In genomic region chr19:3667979-3668378, GRCm38 (mm10) we compare ENCODE assay signal across 10 mouse cellular contexts. TPM values are rescaled to one million over a fixed set of nuclear protein-coding genes. Genes with fewer than 3 reads are reported as not detected.
A peak's percentile ranks its signal among the peaks of the same experiment; 100 is the strongest.
DNase-seq lines count a peak whose midpoint lies in the region; ATAC-seq and TF ChIP-seq lines count a peak whose summit lies in the region.
"Had no signal": no experiment of that assay in that cellular context is flagged by ENCODE, and none has a peak within 500 bp of the region (broad histone marks: within the 10 kb centered on the region; RNA-seq: fewer than 3 reads in every experiment).

No protein-coding gene starts in this region.

- no peaks in the 10 kb centered on the region for H3K9me3 ChIP-seq in intestine, postnatal 0 days (ENCODE audit: control insufficient read depth)
- no peaks in the 10 kb centered on the region for H3K9me3 ChIP-seq in intestine, embryonic 16.5 days (ENCODE audit: control insufficient read depth, low read length)
- H3K9me3 ChIP-seq in forebrain, embryonic 10.5 days: peaks cover 11% of the 10 kb centered on the region
- H3K9me3 ChIP-seq: forebrain, embryonic 15.5 days; liver, embryonic 15.5 days had no signal

- H3K4me3 ChIP-seq in intestine, postnatal 0 days (ENCODE audit: low read depth, low read length): no peak overlapping the region
- H3K4me3 ChIP-seq in intestine, embryonic 16.5 days (ENCODE audit: low read length): no peak overlapping the region
- H3K4me3 ChIP-seq in thymus, adult 2 months (ENCODE audit: control insufficient read depth, insufficient read depth, low read length): peak overlapping the region; percentile 38
- H3K4me3 ChIP-seq in forebrain, embryonic 10.5 days: no peak overlapping the region
- H3K4me3 ChIP-seq: forebrain, embryonic 15.5 days; liver, embryonic 15.5 days had no signal

- WGBS in intestine, postnatal 0 days: 69% methylated on average over 11 of the region's 11 CpGs
- WGBS in intestine, embryonic 16.5 days: 70% methylated on average over 11 of the region's 11 CpGs
- WGBS in thymus, adult 2 months: 35% methylated on average over 11 of the region's 11 CpGs
- 83% methylated on average over 11 of the region's 11 CpGs for whole genome bisulfite sequencing in forebrain, embryonic 10.5 days

- 0 out of 2 replicates have a peak overlapping the region, but pooled peaks have one; percentile 3 for H3K27ac ChIP-seq in intestine, postnatal 0 days (ENCODE audit: low read depth, low read length)
- H3K27ac ChIP-seq in intestine, embryonic 16.5 days (ENCODE audit: low read length): no peak overlapping the region
- peak overlapping the region; percentile 45 for H3K27ac ChIP-seq in thymus, adult 2 months (ENCODE audit: control insufficient read depth, insufficient read depth, low read length)
- H3K27ac ChIP-seq in forebrain, embryonic 10.5 days: no peak overlapping the region
- H3K27ac ChIP-seq: forebrain, embryonic 15.5 days had no signal

- no peaks in the 10 kb centered on the region; the same call in 1 of the 2 replicates for H3K4me1 ChIP-seq in intestine, postnatal 0 days (replicated peaks; ENCODE audit: control insufficient read depth, insufficient read depth, low read length)
- peaks cover 48% of the 10 kb centered on the region for H3K4me1 ChIP-seq in intestine, embryonic 16.5 days (ENCODE audit: control insufficient read depth, insufficient read depth, low read length)
- H3K4me1 ChIP-seq in thymus, adult 2 months (replicated peaks; ENCODE audit: control insufficient read depth, insufficient read depth, low read length): peaks cover 55% of the 10 kb centered on the region
- peaks cover 44% of the 10 kb centered on the region for H3K4me1 ChIP-seq in forebrain, embryonic 10.5 days

- no peak overlapping the region; the same call in 1 of the 2 replicates for H3K4me2 ChIP-seq in intestine, postnatal 0 days (replicated peaks; ENCODE audit: low read depth)
- no peak overlapping the region for H3K4me2 ChIP-seq in intestine, embryonic 16.5 days (ENCODE audit: low read depth, low read length)
- H3K4me2 ChIP-seq: forebrain, embryonic 15.5 days; liver, embryonic 15.5 days had no signal

- H3K9ac ChIP-seq in intestine, postnatal 0 days (ENCODE audit: low read depth, low read length): no peak overlapping the region
- H3K9ac ChIP-seq in intestine, embryonic 16.5 days (ENCODE audit: low read depth, low read length): no peak overlapping the region
- H3K9ac ChIP-seq: forebrain, embryonic 15.5 days; liver, embryonic 15.5 days had no signal

- no peaks in the 10 kb centered on the region for H3K27me3 ChIP-seq in intestine, postnatal 0 days (replicated peaks; ENCODE audit: control insufficient read depth, insufficient read depth, low read length)
- no peaks in the 10 kb centered on the region for H3K27me3 ChIP-seq in intestine, embryonic 16.5 days (replicated peaks; ENCODE audit: control insufficient read depth, insufficient read depth, low read length)
- H3K27me3 ChIP-seq in thymus, adult 2 months (ENCODE audit: control insufficient read depth, insufficient read depth, low read length): no peaks in the 10 kb centered on the region
- no peaks in the 10 kb centered on the region for H3K27me3 ChIP-seq in forebrain, embryonic 10.5 days (ENCODE audit: poor library complexity, severe bottlenecking)
- H3K27me3 ChIP-seq: forebrain, embryonic 15.5 days; liver, embryonic 15.5 days had no signal

- no peak for DNase-seq in thymus, adult 2 months
- no peak for DNase-seq in thymus, postnatal 36 days
- peak; percentile 40 for DNase-seq in thymus, postnatal 25 days
- no peak for DNase-seq in forebrain, embryonic 10.5 days (ENCODE audit: extremely low spot score, low spot score)
- DNase-seq in layer of hippocampus, postnatal 25 days (ENCODE audit: extremely low spot score in 1 of 2, low spot score in 1 of 2): no peak

- ATAC-seq in intestine, postnatal 0 days: no peak
- no peak for ATAC-seq in intestine, embryonic 16.5 days
- peak; percentile 41 for ATAC-seq in inflammation-experienced regulatory T-cells, adult 6 months
- ATAC-seq: forebrain, embryonic 15.5 days had no signal

- peak; percentile 51 for TF ChIP-seq CTCF in intestine, postnatal 0 days (IDR thresholded peaks at IDR 0.05; ENCODE audit: low read depth)
- peak; percentile 28; the same call in 1 of the 2 replicates for TF ChIP-seq CTCF in thymus, adult 2 months (IDR thresholded peaks at IDR 0.05; ENCODE audit: borderline replicate concordance, control insufficient read depth, extremely low read depth, insufficient read depth, low read length, poor library complexity)

- no peak for TF ChIP-seq POLR2A in thymus, adult 2 months (IDR thresholded peaks at IDR 0.05; ENCODE audit: control insufficient read depth, extremely low read depth, insufficient read depth, low read length, poor library complexity)

- H3K36me3 ChIP-seq in intestine, postnatal 0 days (ENCODE audit: control insufficient read depth, insufficient read depth): no peaks in the 10 kb centered on the region; the same call in 1 of the 2 replicates
- H3K36me3 ChIP-seq in intestine, embryonic 16.5 days (ENCODE audit: control insufficient read depth, insufficient read depth, low read length): peaks cover 5% of the 10 kb centered on the region
- H3K36me3 ChIP-seq in thymus, adult 2 months (ENCODE audit: control insufficient read depth, insufficient read depth, low read length): no peaks in the 10 kb centered on the region
- H3K36me3 ChIP-seq in forebrain, embryonic 10.5 days (replicated peaks): peaks cover 18% of the 10 kb centered on the region
- H3K36me3 ChIP-seq: forebrain, embryonic 15.5 days had no signal

RNA-seq across cellular contexts. Expression of gene Lrp5, which starts 18.4 kb away (rescaled TPM):
- 2.8 and 3.2 TPM in 2 replicates for polyA plus RNA-seq in intestine, postnatal 0 days (2015; fragmentation: Nextera tagmentation; extraction: Ambion mirVana)
- polyA plus RNA-seq in intestine, embryonic 16.5 days (2015; fragmentation: Nextera tagmentation; extraction: Ambion mirVana): 4.2 and 4.4 TPM in 2 replicates
- polyA plus RNA-seq in thymus, adult 2 months (2012; rRNA removed): 35.9 and 48.9 TPM in 2 replicates
- polyA plus RNA-seq in inflammation-experienced regulatory T-cells, adult 6 months (2017; shearing (Covaris generic)): under 1 TPM in 2 of 3 experiments, not detected in 1; 0.05 to 0.08 TPM
- 3.6 and 3.9 TPM in 2 replicates for polyA plus RNA-seq in forebrain, embryonic 10.5 days (2016; fragmentation: Nextera tagmentation; extraction: Ambion mirVana)
- 10 to 100 TPM; 10.3 to 10.9 TPM for total RNA-seq in layer of hippocampus, postnatal 25 days (2021)

RNA-seq across cellular contexts. Expression of gene 1810055G02Rik, which starts 40.1 kb away (rescaled TPM):
- 215 and 238 TPM in 2 replicates for polyA plus RNA-seq in intestine, postnatal 0 days (2015; fragmentation: Nextera tagmentation; extraction: Ambion mirVana)
- polyA plus RNA-seq in intestine, embryonic 16.5 days (2015; fragmentation: Nextera tagmentation; extraction: Ambion mirVana): 53.8 and 65.6 TPM in 2 replicates
- polyA plus RNA-seq in thymus, adult 2 months (2012; rRNA removed): 24.8 and 25.2 TPM in 2 replicates
- 1 to 10 TPM; 4.1 to 6.0 (median 5.3) TPM for polyA plus RNA-seq in inflammation-experienced regulatory T-cells, adult 6 months (2017; shearing (Covaris generic))
- polyA plus RNA-seq in forebrain, embryonic 10.5 days (2016; fragmentation: Nextera tagmentation; extraction: Ambion mirVana): 44.9 and 47.7 TPM in 2 replicates
- total RNA-seq in layer of hippocampus, postnatal 25 days (2021): 10 to 100 TPM; 28.3 to 28.6 TPM

Comparison
In these comparisons a context has a peak if more than half of its experiments do, and no peak if none do; other contexts are left out.
1. H3K27ac ChIP-seq: peak in intestine, postnatal 0 days (single experiment) and thymus, adult 2 months (single experiment); none in intestine, embryonic 16.5 days (single experiment) and forebrain, embryonic 10.5 days (single experiment).